Comparison of ENCODE assay signal across 19 mouse cellular contexts in genomic region chr8:47501994-47502393, GRCm38 (mm10). TPM values are rescaled to one million over a fixed set of nuclear protein-coding genes. Genes with fewer than 3 reads are reported as not detected.
DNase-seq lines count a peak whose midpoint lies in the region; TF ChIP-seq lines count a peak whose summit lies in the region.
"Had no signal": no experiment of that assay in that cellular context is flagged by ENCODE, and none has a peak within 500 bp of the region (broad histone marks: within the 10 kb centered on the region; RNA-seq: fewer than 3 reads in every experiment).

No protein-coding gene starts in this region.

- H3K27ac ChIP-seq in heart, adult 2 months, result no peak overlapping the region
- H3K27ac ChIP-seq in MEL (ENCODE audit: control insufficient read depth, low read depth, low read length), result no peak overlapping the region

- 50% methylated on average over 2 of the region's 2 CpGs for WGBS in heart, adult 2 months

- H3K27me3 ChIP-seq in heart, adult 2 months (ENCODE audit: control insufficient read depth, insufficient read depth, low read length), result no peaks in the 10 kb centered on the region
- H3K27me3 ChIP-seq in MEL (ENCODE audit: control insufficient read depth in 1 of 2, insufficient read depth in 2 of 2, low read length in 2 of 2), result no peaks in the 10 kb centered on the region
- H3K27me3 ChIP-seq: CH12.LX, Patski had no signal

- H3K36me3 ChIP-seq in heart, adult 2 months (ENCODE audit: control insufficient read depth, insufficient read depth, low read length), result no peaks in the 10 kb centered on the region
- peaks cover 0 to 4% of the 10 kb centered on the region in 2 experiments; a peak in 3 of 4 replicates for H3K36me3 ChIP-seq in MEL (ENCODE audit: control insufficient read depth in 1 of 2, insufficient read depth in 2 of 2, low read length in 2 of 2)

- no peak for TF ChIP-seq RAD21 in MEL (IDR thresholded peaks at IDR 0.05; ENCODE audit: low read depth, low read length)

- no peak for TF ChIP-seq EP300 in heart, adult 2 months (IDR thresholded peaks at IDR 0.05; ENCODE audit: insufficient read depth, low read depth, low read length)
- TF ChIP-seq EP300 in MEL (IDR thresholded peaks at IDR 0.05; ENCODE audit: low read depth in 1 of 2, low read length in 2 of 2), result 0 out of 4 replicates have a peak, but pooled peaks of 1 of the 2 experiments have one; percentile 18

- H3K4me3 ChIP-seq in heart, adult 2 months, result no peak overlapping the region
- H3K4me3 ChIP-seq in MEL (ENCODE audit: control insufficient read depth in 1 of 2, insufficient read depth in 1 of 2, low read depth in 2 of 2, low read length in 2 of 2), result no peak overlapping the region

- intact Hi-C loops in heart, adult 2 months (cut with DNase I), result loop anchor here (10.0 kb wide), 1 partner anchor 487 kb away; no protein-coding TSS in a partner anchor

- H3K79me2 ChIP-seq in heart, adult 2 months (replicated peaks; ENCODE audit: control insufficient read depth, insufficient read depth, low read length), result no peaks in the 10 kb centered on the region
- H3K79me2 ChIP-seq in MEL (ENCODE audit: control insufficient read depth, insufficient read depth, low read length, poor library complexity), result no peaks in the 10 kb centered on the region

- no peaks in the 10 kb centered on the region for H3K9me3 ChIP-seq in MEL (replicated peaks; ENCODE audit: insufficient read depth, low read length)
- H3K9me3 ChIP-seq: G1E had no signal

- no peak for TF ChIP-seq CTCF in heart, adult 2 months (IDR thresholded peaks at IDR 0.05)
- no peak for TF ChIP-seq CTCF in MEL (IDR thresholded peaks at IDR 0.05 in 2 of 3, conservative IDR thresholded peaks at IDR 0.05 in 1 of 3; ENCODE audit: control insufficient read depth in 1 of 3, insufficient read depth in 1 of 3, low read depth in 2 of 3, low read length in 3 of 3, poor library complexity in 1 of 3, severe bottlenecking in 1 of 3)

- no peaks in the 10 kb centered on the region for H3K4me1 ChIP-seq in heart, adult 2 months (ENCODE audit: control insufficient read depth, insufficient read depth, low read length)
- H3K4me1 ChIP-seq in MEL (ENCODE audit: control insufficient read depth in 1 of 2, insufficient read depth in 2 of 2, low read length in 2 of 2), result no peaks in the 10 kb centered on the region

- peak; percentile 48 for DNase-seq in heart, adult 11 months
- no peak for DNase-seq in heart, adult 2 months
- DNase-seq in MEL (ENCODE audit: low read depth, low spot score), result no peak
- DNase-seq in kidney, adult 18-20 months, result no peak
- DNase-seq: adrenal gland, adult 2 months; adrenal gland, adult 8-10 months; adrenal gland, postnatal 10 days; adrenal gland, postnatal 14 days; adrenal gland, postnatal 25 days; adrenal gland, postnatal 36 days; B cell, adult 2 months; cerebellum, adult 11 months; cerebellum, adult 11-12 months; cerebellum, adult 18-20 months; cerebellum, adult 2 months had no signal

- H3K9ac ChIP-seq in heart, adult 2 months (ENCODE audit: low read depth, low read length), result no peak overlapping the region
- H3K9ac ChIP-seq in MEL (ENCODE audit: control insufficient read depth, low read depth, low read length, poor library complexity, severe bottlenecking), result no peak overlapping the region

- TF ChIP-seq POLR2A in heart, adult 2 months (IDR thresholded peaks at IDR 0.05; ENCODE audit: insufficient read depth, low read depth, low read length), result no peak
- TF ChIP-seq POLR2A in MEL (IDR thresholded peaks at IDR 0.05; ENCODE audit: control insufficient read depth in 1 of 2, insufficient read depth in 1 of 2, low read depth in 1 of 2, low read length in 2 of 2, poor library complexity in 1 of 2), result no peak

TF ChIP-seq in MEL, 35 proteins besides CTCF, POLR2A, EP300 and RAD21:
- peak; percentile 92 for TF ChIP-seq RCOR1 (IDR thresholded peaks at IDR 0.05; ENCODE audit: low read depth, low read length)
- TF ChIP-seq GATA1 (IDR thresholded peaks at IDR 0.05; ENCODE audit: low read depth, low read length), result peak; percentile 23; the same call in 1 of the 2 replicates
- no peak for TF ChIP-seq NELFE (IDR thresholded peaks at IDR 0.05; ENCODE audit: low read depth, low read length)

RNA-seq across cellular contexts. Expression of gene Trappc11, which starts 31.3 kb away (rescaled TPM):
- 10 to 100 TPM; 19.2 to 20.3 TPM for total RNA-seq in heart, adult 2 months (2021)
- 11.7 and 19.3 TPM in 2 replicates for polyA plus RNA-seq in heart, adult 2 months (2012; rRNA removed)
- total RNA-seq in MEL (2012; rRNA removed), result 22.8 and 22.9 TPM in 2 replicates
- 10 to 100 TPM in 1 of 2 experiments, not detected in 1; 30.1 TPM for polyA plus RNA-seq in MEL (2012; ENCODE audit: insufficient read depth in 1 of 2, insufficient read length in 2 of 2, low read depth in 1 of 2, low replicate concordance in 2 of 2, missing spikeins in 1 of 2)

RNA-seq across cellular contexts. Expression of gene Rwdd4a, which starts 31.5 kb away (rescaled TPM):
- 10 to 100 TPM; 60.7 to 65.2 TPM for total RNA-seq in heart, adult 2 months (2021)
- 16.2 and 27.6 TPM in 2 replicates for polyA plus RNA-seq in heart, adult 2 months (2012; rRNA removed)
- 39.0 and 47.2 TPM in 2 replicates for total RNA-seq in MEL (2012; rRNA removed)
- polyA plus RNA-seq in MEL (2012; ENCODE audit: insufficient read depth in 1 of 2, insufficient read length in 2 of 2, low read depth in 1 of 2, low replicate concordance in 2 of 2, missing spikeins in 1 of 2), result 10 to 100 TPM in 1 of 2 experiments, not detected in 1; 64.0 TPM

RNA-seq across cellular contexts. Expression of gene Stox2, which starts 55.8 kb away (rescaled TPM):
- 10 to 100 TPM; 10.1 to 11.3 TPM for total RNA-seq in heart, adult 2 months (2021)
- polyA plus RNA-seq in heart, adult 2 months (2012; rRNA removed), result 2.6 and 5.7 TPM in 2 replicates
- total RNA-seq in MEL (2012; rRNA removed), result under 0.01 TPM in 1 of 2 replicates, not detected in the other
- not detected for polyA plus RNA-seq in MEL (2012; ENCODE audit: insufficient read depth in 1 of 2, insufficient read length in 2 of 2, low read depth in 1 of 2, low replicate concordance in 2 of 2, missing spikeins in 1 of 2)
- polyA plus RNA-seq: activated CD4-positive, CD25-positive, alpha-beta regulatory T cell, adult 4 months; G1E had no signal

Comparison
In these comparisons a context has a peak if more than half of its experiments do, and no peak if none do; other contexts are left out.
1. RNA of gene Stox2, which starts 55.8 kb away (total RNA-seq): 10.1 to 11.3 TPM in heart, adult 2 months; under 0.01 TPM in MEL; every median in the first group is over 10 times any median in the second.